Mouse (Mus musculus) limb, embryonic 15.5 days (tissue): ENCODE measurements at regions not wholly inside any gene's neighbourhood (a gene's known extent, or its start where the extent isn't known, plus 50 kb on each side); places are given as distances from the start of the nearest gene placed in this dataset.
A peak's percentile ranks its signal among the peaks of the same experiment; 100 is the strongest.
"Not testable (repeated sequence)": the region's sequence is repeated elsewhere in the genome, so short reads cannot be mapped to it uniquely, and the experiment has no call there.

Experiments used
- ATAC-seq: fragments of 200-750 bp; cut with Nextera tagmentation; 2 replicates; pipeline ENCODE4 v1.8.0; 2017; ENCODE audit warnings: low read depth, moderate TSS enrichment; ENCODE audit not compliant: insufficient number of reproducible peaks, low FRiP score, low TSS enrichment
- H3K27ac ChIP-seq: fragments of 300-500 bp; sonication (generic); 2 replicates; pipeline ENCODE4 v1.5.1; 2015; ENCODE audit warnings: moderate library complexity, mild to moderate bottlenecking, inconsistent platforms
- H3K27me3 ChIP-seq: fragments of 300-500 bp; sonication (generic); 2 replicates; pipeline ENCODE4 v1.6.1; 2015; ENCODE audit warnings: inconsistent platforms
- H3K36me3 ChIP-seq: fragments of 300-500 bp; sonication (generic); 2 replicates; pipeline ENCODE4 v1.6.1; 2015; ENCODE audit warnings: inconsistent platforms
- H3K4me1 ChIP-seq: fragments of 300-500 bp; sonication (generic); 2 replicates; pipeline ENCODE4 v1.6.1; 2015; ENCODE audit warnings: inconsistent platforms
- H3K4me2 ChIP-seq: fragments of 300-500 bp; sonication (generic); 2 replicates; pipeline ENCODE4 v1.6.1; 2015; ENCODE audit warnings: mild to moderate bottlenecking, inconsistent platforms
- H3K4me3 ChIP-seq: fragments of 300-500 bp; sonication (generic); 2 replicates; pipeline ENCODE4 v1.5.1; 2015; ENCODE audit warnings: mild to moderate bottlenecking, inconsistent platforms
- H3K9ac ChIP-seq: fragments of 300-500 bp; sonication (generic); 2 replicates; pipeline ENCODE4 v1.6.1; 2015; ENCODE audit warnings: inconsistent platforms
- H3K9me3 ChIP-seq: fragments of 300-500 bp; sonication (generic); 2 replicates; pipeline ENCODE4 v1.6.1; 2016; ENCODE audit warnings: inconsistent platforms
- WGBS: fragments of 180-500 bp; shearing (Covaris S2); methylation state at CpG from one replicate; pipeline ENCODE4 v1.1.7; 2015; 5-methylcytosine and 5-hydroxymethylcytosine counted together

DNA sequence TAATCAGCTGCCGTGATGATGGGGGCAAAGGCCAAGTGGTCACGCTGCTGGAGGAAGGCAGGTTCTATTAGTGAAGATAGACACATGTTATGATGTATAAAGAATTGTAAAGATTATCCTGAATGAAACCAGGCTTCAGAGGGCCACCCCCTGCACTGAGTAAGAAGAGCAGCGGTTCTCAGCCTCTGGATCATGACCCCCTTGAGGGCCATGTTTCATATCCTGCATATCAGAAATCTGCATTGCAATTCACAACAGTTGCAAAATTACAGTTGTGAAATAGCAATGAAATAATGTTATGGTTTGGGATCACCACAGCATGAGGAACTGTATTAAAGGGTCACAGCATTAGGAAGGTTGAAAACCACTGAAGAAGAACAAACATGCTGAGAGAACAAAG, 162.5 kb upstream of the Zranb2 start:
- H3K27me3 ChIP-seq: no peaks in the 10 kb centered on the region
- H3K9me3 ChIP-seq: no peaks in the 10 kb centered on the region
- no peak for ATAC-seq
- H3K9ac ChIP-seq: no peak overlapping the region
- 77% methylated on average over 3 of the region's 3 CpGs for whole genome bisulfite sequencing
- H3K4me1 ChIP-seq: no peaks in the 10 kb centered on the region
- no peak overlapping the region for H3K4me2 ChIP-seq
- H3K27ac ChIP-seq: no peak overlapping the region
- no peak overlapping the region for H3K4me3 ChIP-seq
- no peaks in the 10 kb centered on the region for H3K36me3 ChIP-seq

DNA sequence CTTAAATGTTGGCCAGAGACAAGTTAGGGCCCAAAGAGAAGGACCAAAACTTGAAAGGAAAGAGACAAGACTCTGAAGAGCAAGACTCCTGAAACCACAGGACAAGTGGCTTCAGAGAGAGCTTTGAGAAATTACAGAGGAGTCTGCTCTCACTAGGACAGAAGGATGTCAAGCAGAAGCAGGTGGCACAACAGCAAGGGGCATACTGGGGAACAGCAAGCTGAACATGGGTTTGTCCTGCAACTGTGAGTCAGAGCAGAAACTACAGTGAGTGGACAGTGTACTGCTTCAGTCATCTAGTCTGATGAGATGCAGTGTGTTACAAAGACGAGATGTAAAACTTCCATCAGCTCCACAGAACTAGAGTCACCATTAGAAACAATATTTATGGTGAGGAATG, 160.6 kb upstream of the Zranb2 start:
- no peaks in the 10 kb centered on the region for H3K9me3 ChIP-seq
- H3K4me3 ChIP-seq: no peak overlapping the region
- ATAC-seq: no peak
- H3K4me2 ChIP-seq: no peak overlapping the region
- H3K4me1 ChIP-seq: no peaks in the 10 kb centered on the region
- no peak overlapping the region for H3K9ac ChIP-seq
- no peak overlapping the region for H3K27ac ChIP-seq
- 59% methylated on average over 1 of the region's 1 CpGs for WGBS
- H3K36me3 ChIP-seq: no peaks in the 10 kb centered on the region
- H3K27me3 ChIP-seq: no peaks in the 10 kb centered on the region

DNA sequence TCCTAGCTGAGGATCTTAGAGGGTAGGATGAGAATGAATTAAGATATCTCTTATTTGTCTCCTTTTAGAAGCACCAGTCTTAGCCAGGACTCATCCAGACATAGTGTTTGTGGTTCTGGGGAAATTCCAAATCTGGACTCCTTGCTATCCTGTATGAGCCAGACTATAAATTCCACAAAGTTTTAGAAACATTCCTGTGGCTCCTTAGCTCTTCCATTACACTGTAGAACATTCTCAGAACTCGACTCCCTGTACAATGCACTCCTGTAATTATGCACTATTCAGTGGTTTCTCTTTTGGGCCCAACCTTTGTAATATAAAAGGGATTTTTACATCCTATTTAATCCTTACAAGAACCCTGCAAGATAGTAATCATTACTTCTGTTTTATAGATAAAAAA, 159.8 kb upstream of the Zranb2 start:
- no peak overlapping the region for H3K9ac ChIP-seq
- H3K9me3 ChIP-seq: no peaks in the 10 kb centered on the region
- no peaks in the 10 kb centered on the region for H3K36me3 ChIP-seq
- no peak overlapping the region for H3K4me3 ChIP-seq
- no peaks in the 10 kb centered on the region for H3K4me1 ChIP-seq
- no peaks in the 10 kb centered on the region for H3K27me3 ChIP-seq
- 25% methylated on average over 1 of the region's 1 CpGs for WGBS
- H3K4me2 ChIP-seq: no peak overlapping the region
- no peak overlapping the region for H3K27ac ChIP-seq
- peak; percentile 19; the same call in 1 of the 2 replicates for ATAC-seq

DNA sequence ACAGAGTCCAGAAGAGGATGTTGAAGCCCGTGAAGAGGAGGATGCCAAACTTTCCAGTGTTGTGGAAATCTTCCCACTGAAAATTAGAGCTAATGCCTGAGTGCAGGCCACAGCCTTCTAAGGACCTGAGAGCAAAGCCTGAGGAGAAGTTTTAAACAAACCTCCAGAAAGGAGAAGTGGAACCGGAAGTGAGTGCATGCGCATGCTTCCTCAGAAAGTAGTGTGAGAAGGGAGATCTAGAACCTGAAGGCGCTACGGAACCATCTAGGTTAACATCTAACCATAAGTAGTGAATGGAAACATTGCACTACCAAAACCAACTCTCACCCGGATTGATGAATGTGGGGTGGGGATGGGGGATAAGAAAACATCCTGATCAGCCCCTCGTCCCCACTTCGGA, 156.4 kb upstream of the Zranb2 start:
- H3K9me3 ChIP-seq: no peaks in the 10 kb centered on the region
- no peak overlapping the region for H3K4me2 ChIP-seq
- no peaks in the 10 kb centered on the region for H3K4me1 ChIP-seq
- WGBS: 91% methylated on average over 8 of the region's 8 CpGs
- no peak for ATAC-seq
- no peak overlapping the region for H3K27ac ChIP-seq
- H3K36me3 ChIP-seq: no peaks in the 10 kb centered on the region
- no peak overlapping the region for H3K4me3 ChIP-seq
- H3K9ac ChIP-seq: no peak overlapping the region
- no peaks in the 10 kb centered on the region for H3K27me3 ChIP-seq

DNA sequence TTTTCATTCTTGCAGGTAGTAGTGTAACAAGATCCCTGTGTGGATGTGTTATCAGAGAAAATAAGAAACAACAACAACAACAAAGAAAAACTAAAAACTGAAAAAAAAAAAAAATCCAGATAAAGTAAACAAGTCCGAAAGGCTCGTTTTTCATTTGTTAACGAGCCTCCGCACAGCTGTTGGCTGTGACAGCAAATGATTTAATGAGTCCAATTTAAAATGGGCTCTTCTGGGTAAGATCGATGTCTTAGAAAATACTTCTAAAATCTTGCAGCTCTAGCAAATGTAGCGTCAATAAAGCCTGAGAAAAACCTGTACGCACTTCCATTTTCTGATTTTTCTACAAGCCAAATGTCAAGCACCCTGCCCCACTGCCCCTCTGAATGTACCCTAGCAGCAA, 155.8 kb upstream of the Zranb2 start:
- ATAC-seq: no peak
- no peaks in the 10 kb centered on the region for H3K27me3 ChIP-seq
- no peaks in the 10 kb centered on the region for H3K4me1 ChIP-seq
- H3K27ac ChIP-seq: no peak overlapping the region
- H3K36me3 ChIP-seq: no peaks in the 10 kb centered on the region
- no peaks in the 10 kb centered on the region for H3K9me3 ChIP-seq
- WGBS: 48% methylated on average over 7 of the region's 7 CpGs
- H3K9ac ChIP-seq: no peak overlapping the region
- no peak overlapping the region for H3K4me2 ChIP-seq
- H3K4me3 ChIP-seq: no peak overlapping the region

DNA sequence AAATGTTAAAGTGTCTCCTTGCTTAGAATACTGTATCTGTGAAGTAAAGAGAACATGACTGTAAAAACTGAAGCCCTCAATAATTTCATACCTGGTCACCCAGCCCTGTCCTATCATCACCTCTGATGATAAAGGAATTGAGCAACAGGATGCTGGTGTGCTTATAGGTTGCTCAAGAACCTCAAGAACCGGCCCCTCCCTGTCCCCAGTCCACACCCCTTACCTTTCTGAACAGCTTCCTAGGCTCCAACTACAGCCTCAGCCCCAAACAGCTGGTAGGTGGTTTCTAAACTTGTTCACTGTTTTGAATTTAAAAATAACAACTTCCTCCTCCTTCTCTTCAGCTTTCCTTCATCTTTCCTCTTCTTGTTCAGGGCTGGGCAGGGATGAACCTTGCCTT, 142.1 kb upstream of the Zranb2 start:
- Histone ChIP-seq H3K36me3 (no peaks in the 10 kb centered on the region), H3K4me1 (no peaks in the 10 kb centered on the region), H3K9me3 (no peaks in the 10 kb centered on the region), H3K27ac (no peak overlapping the region), H3K4me3 (no peak overlapping the region), H3K4me2 (no peak overlapping the region), H3K9ac (no peak overlapping the region), H3K27me3 (no peaks in the 10 kb centered on the region)
- 68% methylated on average over 1 of the region's 1 CpGs for WGBS
- no peak for ATAC-seq

DNA sequence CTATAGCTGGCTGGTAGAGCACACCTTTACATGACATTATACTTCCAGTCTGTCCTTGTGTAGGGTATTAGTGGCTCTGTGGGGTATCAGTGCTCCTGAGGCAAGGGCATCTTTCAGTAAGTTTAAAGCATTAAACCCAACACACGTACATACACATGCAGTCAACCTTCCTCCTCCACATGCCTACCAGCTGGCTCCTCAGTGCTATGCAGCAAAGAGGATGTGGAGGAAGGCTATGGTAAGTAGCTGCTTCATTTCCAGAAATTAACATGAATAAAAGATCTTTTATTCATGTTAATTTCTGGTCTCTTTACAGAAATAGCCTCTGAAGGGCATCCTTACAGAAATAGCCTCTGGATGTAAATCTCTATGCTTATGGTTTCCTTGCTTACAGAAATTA, 140.1 kb upstream of the Zranb2 start:
- no peak overlapping the region for H3K4me2 ChIP-seq
- no peak for ATAC-seq
- WGBS: 63% methylated on average over 1 of the region's 1 CpGs

DNA sequence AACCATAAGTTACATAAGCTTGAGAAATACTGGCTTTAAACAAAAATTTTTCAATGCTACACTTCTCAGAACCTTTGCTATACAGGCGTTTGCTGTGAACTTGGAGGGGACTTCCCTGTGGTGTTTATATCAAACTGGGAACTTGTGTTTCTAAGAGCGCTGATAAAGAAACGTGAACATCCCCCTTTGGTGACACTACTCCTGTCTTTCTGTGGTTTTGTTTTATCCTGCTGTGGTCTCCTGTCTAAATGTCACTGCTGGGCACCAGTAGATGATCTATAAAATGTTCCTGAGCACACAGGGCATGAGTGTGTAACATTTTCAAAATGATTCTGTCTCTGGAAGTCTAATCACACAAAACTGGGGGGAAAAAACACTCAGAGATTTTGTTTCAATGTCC, 134.1 kb upstream of the Zranb2 start:
- 78% methylated on average over 3 of the region's 3 CpGs for WGBS
- Histone ChIP-seq H3K9ac (no peak overlapping the region), H3K9me3 (no peaks in the 10 kb centered on the region), H3K36me3 (no peaks in the 10 kb centered on the region), H3K27ac (no peak overlapping the region), H3K4me3 (no peak overlapping the region), H3K4me2 (no peak overlapping the region), H3K4me1 (no peaks in the 10 kb centered on the region), H3K27me3 (no peaks in the 10 kb centered on the region)
- no peak for ATAC-seq

More for the DNA sequence above, 140.1 kb upstream of the Zranb2 start:
- Histone ChIP-seq H3K4me3 (no peak overlapping the region), H3K27ac (no peak overlapping the region), H3K27me3 (no peaks in the 10 kb centered on the region), H3K9me3 (no peaks in the 10 kb centered on the region), H3K4me1 (no peaks in the 10 kb centered on the region), H3K36me3 (no peaks in the 10 kb centered on the region), H3K9ac (no peak overlapping the region)

DNA sequence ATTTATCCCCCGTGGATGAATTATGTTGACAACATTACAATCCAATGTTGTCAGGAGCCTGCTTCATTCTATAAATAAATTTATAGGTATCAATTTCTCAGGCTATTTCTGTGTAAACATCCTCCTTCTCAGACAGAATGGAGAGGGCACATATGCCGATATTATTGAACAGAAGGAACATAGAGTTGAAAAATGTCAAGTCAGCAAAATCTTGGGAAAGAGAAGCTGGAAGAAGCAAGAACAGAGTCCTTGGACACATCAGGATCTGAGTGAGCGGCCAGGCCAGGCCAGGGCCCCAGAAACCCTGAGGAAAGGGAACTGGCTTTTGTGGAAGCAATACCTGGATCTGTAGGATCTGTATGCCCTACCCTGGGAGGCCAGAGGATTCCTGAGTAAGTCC, 129.9 kb upstream of the Zranb2 start:
- 77% methylated on average over 3 of the region's 3 CpGs for WGBS
- no peaks in the 10 kb centered on the region for H3K27me3 ChIP-seq

DNA sequence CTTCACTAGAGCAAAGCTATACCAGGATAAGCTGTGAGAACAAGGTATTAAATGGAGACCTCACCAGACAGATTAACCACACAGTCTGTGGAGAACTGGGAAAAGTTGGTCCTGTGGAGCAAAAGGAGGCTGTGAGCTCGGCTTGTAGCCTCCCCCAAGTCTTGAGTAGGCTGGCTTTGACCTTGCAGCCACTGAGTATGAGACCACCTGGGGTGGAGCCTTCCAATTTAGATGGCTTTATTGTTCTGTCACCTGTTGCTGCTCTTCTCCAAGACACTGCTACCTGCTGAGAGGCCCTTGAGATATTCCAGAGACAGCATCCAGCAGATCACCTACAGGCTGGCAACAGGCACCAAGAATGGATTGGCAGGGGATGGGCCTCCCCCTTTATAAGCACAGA, 110.5 kb upstream of the Zranb2 start:
- H3K4me3 ChIP-seq, ATAC-seq, H3K36me3 ChIP-seq, H3K9me3 ChIP-seq, H3K4me2 ChIP-seq, H3K27me3 ChIP-seq, H3K9ac ChIP-seq, H3K4me1 ChIP-seq, H3K27ac ChIP-seq: not testable (repeated sequence)
- WGBS: 50% methylated on average over 1 of the region's 1 CpGs

More for the DNA sequence above, 129.9 kb upstream of the Zranb2 start:
- ATAC-seq: no peak
- Histone ChIP-seq H3K4me2 (no peak overlapping the region), H3K9me3 (no peaks in the 10 kb centered on the region), H3K27ac (no peak overlapping the region), H3K36me3 (no peaks in the 10 kb centered on the region), H3K4me1 (no peaks in the 10 kb centered on the region), H3K9ac (no peak overlapping the region), H3K4me3 (no peak overlapping the region)

DNA sequence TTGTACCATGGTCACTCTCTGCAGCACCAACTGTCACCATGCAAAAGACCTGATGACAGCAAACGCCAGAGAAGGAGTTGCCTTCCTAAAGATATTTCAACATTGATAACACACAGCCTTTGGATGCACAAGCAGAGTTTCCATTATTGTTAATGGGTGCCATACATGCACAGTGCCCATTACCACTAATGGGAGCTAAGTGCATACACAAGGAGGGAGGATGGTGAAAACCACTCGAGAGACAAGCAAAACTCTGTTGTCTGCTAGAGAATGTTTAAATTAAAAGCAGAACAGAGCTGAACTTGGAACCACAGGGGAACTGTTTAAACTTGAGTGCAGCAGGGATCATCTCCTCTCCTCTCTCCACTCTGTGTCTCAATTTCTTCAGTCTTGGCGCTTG, 107.2 kb upstream of the Zranb2 start:
- no peaks in the 10 kb centered on the region for H3K4me1 ChIP-seq
- ATAC-seq: no peak
- no peak overlapping the region for H3K4me2 ChIP-seq
- no peaks in the 10 kb centered on the region for H3K9me3 ChIP-seq
- no peak overlapping the region for H3K4me3 ChIP-seq
- H3K27ac ChIP-seq: no peak overlapping the region
- no peaks in the 10 kb centered on the region for H3K27me3 ChIP-seq
- 67% methylated on average over 3 of the region's 3 CpGs for WGBS
- H3K36me3 ChIP-seq: no peaks in the 10 kb centered on the region
- no peak overlapping the region for H3K9ac ChIP-seq

DNA sequence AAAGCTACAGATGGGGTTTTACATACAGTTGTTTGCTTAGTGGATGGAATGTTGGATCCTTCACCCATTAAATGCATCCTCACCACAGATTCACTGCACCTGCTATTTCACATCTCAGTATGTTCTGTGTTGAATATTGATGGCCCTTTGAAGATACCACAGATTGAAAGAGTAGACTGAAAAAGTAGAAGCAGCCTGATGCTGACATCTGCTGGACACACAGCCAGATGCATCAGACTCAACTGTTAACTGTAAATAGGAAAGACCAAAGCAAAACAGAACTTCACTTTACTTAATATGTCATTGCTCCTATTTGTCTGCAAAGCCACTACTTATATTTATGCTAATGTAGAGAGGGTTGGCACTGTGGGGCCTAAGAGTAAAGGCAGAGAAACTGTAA, 84.2 kb upstream of the Zranb2 start:
- no peak overlapping the region for H3K4me3 ChIP-seq
- H3K9ac ChIP-seq: no peak overlapping the region
- H3K9me3 ChIP-seq: no peaks in the 10 kb centered on the region
- H3K27me3 ChIP-seq: no peaks in the 10 kb centered on the region
- no peak overlapping the region for H3K4me2 ChIP-seq
- ATAC-seq: no peak
- H3K4me1 ChIP-seq: no peaks in the 10 kb centered on the region
- H3K36me3 ChIP-seq: no peaks in the 10 kb centered on the region
- no peak overlapping the region for H3K27ac ChIP-seq

DNA sequence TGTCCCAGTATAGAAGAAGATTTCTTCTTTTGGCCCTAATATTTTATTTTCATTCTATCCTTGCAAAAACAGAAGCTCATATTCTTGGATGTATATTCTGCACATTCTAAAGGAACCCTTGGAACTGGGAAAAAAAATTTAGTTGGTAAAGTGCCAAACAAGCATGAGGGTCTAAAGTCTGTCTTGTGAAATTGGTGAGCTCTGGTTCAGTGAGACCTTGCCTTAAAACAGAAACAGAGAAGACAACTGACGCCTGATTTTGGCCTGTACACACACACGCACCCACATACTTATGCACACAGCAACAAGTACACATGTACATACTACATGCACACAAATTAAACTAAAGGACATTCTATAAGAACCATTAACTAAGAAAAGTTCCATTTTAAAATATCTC, 62.4 kb upstream of the Zranb2 start:
- H3K27me3 ChIP-seq: no peaks in the 10 kb centered on the region
- no peak overlapping the region for H3K4me2 ChIP-seq
- no peak overlapping the region for H3K4me3 ChIP-seq
- H3K4me1 ChIP-seq: no peaks in the 10 kb centered on the region
- H3K9me3 ChIP-seq: no peaks in the 10 kb centered on the region
- WGBS: 88% methylated on average over 2 of the region's 2 CpGs
- H3K27ac ChIP-seq: no peak overlapping the region
- ATAC-seq: no peak
- H3K36me3 ChIP-seq: no peaks in the 10 kb centered on the region
- no peak overlapping the region for H3K9ac ChIP-seq
